Mouse (Mus musculus) heart, embryonic 10.5 days (tissue): ENCODE results near the gene Cd48. TPM values are rescaled to one million over a fixed set of nuclear protein-coding genes. Genes with fewer than 3 reads are reported as not detected.

Experiments used
- DNase-seq: peaks from one replicate; pipeline ENCODE4 v3.0.0-alpha.2; 2017; ENCODE audit warnings: low spot score
- H3K27ac ChIP-seq: fragments of 300-500 bp; sonication (generic); 2 replicates; pipeline ENCODE4 v1.5.1; 2016; ENCODE audit warnings: mild to moderate bottlenecking
- H3K27me3 ChIP-seq: fragments of 300-500 bp; sonication (generic); 2 replicates; pipeline ENCODE4 v1.6.1; 2016; ENCODE audit warnings: mild to moderate bottlenecking; ENCODE audit not compliant: poor library complexity, insufficient read depth, severe bottlenecking
- H3K36me3 ChIP-seq: fragments of 300-500 bp; sonication (generic); 2 replicates; pipeline ENCODE4 v1.6.1; 2016; ENCODE audit warnings: mild to moderate bottlenecking, moderate library complexity
- H3K4me1 ChIP-seq: fragments of 300-500 bp; sonication (generic); 2 replicates; pipeline ENCODE4 v1.6.1; 2016; ENCODE audit warnings: mild to moderate bottlenecking
- H3K4me3 ChIP-seq: fragments of 300-500 bp; sonication (generic); 2 replicates; pipeline ENCODE4 v1.5.1; 2016; ENCODE audit warnings: mild to moderate bottlenecking, moderate library complexity
- H3K9me3 ChIP-seq: fragments of 300-500 bp; sonication (generic); 2 replicates; pipeline ENCODE4 v1.6.1; 2016; ENCODE audit warnings: mild to moderate bottlenecking, moderate library complexity
- WGBS: fragments of 180-500 bp; shearing (Covaris S2); methylation state at CpG from one replicate; pipeline ENCODE4 v1.1.7; 2016; 5-methylcytosine and 5-hydroxymethylcytosine counted together
- microRNA-seq: library from miRNA; unstranded; fragments of <30 nt; microRNA quantifications from one replicate; pipeline ENCODE4, GENCODE M21; 2017
- polyA plus RNA-seq: library from polyadenylated mRNA; unstranded; fragments of >200 nt; fragmentation: Nextera tagmentation; extraction: Ambion mirVana; gene quantifications from 2 replicates; pipeline ENCODE4 v1.2.1, GENCODE M21; 2016

Cd48 gene
- polyA plus RNA-seq, 1 experiment from 2014 or later, result 0.25 TPM

- 89% methylated on average over 1 of the region's 1 CpGs for WGBS
- no peak for DNase-seq
- Histone ChIP-seq H3K4me3 (no peak overlapping the region), H3K27ac (no peak overlapping the region), H3K36me3 (no peaks in the 10 kb centered on the region), H3K27me3 (no peaks in the 10 kb centered on the region), H3K9me3 (no peaks in the 10 kb centered on the region), H3K4me1 (no peaks in the 10 kb centered on the region)
Observed at GRCm38 (mm10) chr1:171716232-171716631, 34.4 kb downstream of the Cd48 start.

GRCm38 (mm10) chr1:171731195-171731594 is 49.4 kb downstream of the Cd48 start:
- Histone ChIP-seq H3K4me1 (no peaks in the 10 kb centered on the region), H3K4me3 (no peak overlapping the region), H3K27me3 (no peaks in the 10 kb centered on the region), H3K27ac (no peak overlapping the region), H3K36me3 (no peaks in the 10 kb centered on the region), H3K9me3 (peaks cover 9% of the 10 kb centered on the region; the same call in 1 of the 2 replicates)
- no peak for DNase-seq

- no peaks in the 10 kb centered on the region for H3K9me3 ChIP-seq
- H3K36me3 ChIP-seq, result no peaks in the 10 kb centered on the region
- WGBS, result 75% methylated on average over 6 of the region's 6 CpGs
- H3K27ac ChIP-seq, result no peak overlapping the region
- no peaks in the 10 kb centered on the region for H3K4me1 ChIP-seq
- no peaks in the 10 kb centered on the region for H3K27me3 ChIP-seq
- no peak overlapping the region for H3K4me3 ChIP-seq
- no peak for DNase-seq
Observed at GRCm38 (mm10) chr1:171734898-171735297, 53.1 kb downstream of the Cd48 start.

GRCm38 (mm10) chr1:171748127-171748969 is 66.5 kb downstream of the Cd48 start:
- Histone ChIP-seq H3K4me1 (no peaks in the 10 kb centered on the region), H3K4me3 (no peak overlapping the region), H3K36me3 (no peaks in the 10 kb centered on the region), H3K27ac (no peak overlapping the region), H3K9me3 (no peaks in the 10 kb centered on the region), H3K27me3 (no peaks in the 10 kb centered on the region)
- WGBS, result 77% methylated on average over 3 of the region's 3 CpGs
- no peak for DNase-seq

Small RNA genes lying within 50 kb of the gene (microRNA-seq; reads per million reads assigned to microRNA genes)
- not detected for gene Mir7683

Other genes with a start within 250 kb of the Cd48 start
- 76.9 and 78.6 TPM in 2 replicates for gene F11r, start 244.5 kb upstream of the Cd48 start, polyA plus RNA-seq
- 10.7 and 10.8 TPM in 2 replicates for gene Alyref2, start 178.5 kb upstream of the Cd48 start, polyA plus RNA-seq
- not detected in 2 replicates for gene Itln1, start 146.7 kb upstream of the Cd48 start, polyA plus RNA-seq
- gene Cd244a, start 122.8 kb upstream of the Cd48 start, polyA plus RNA-seq, result 0.13 TPM in 1 of 2 replicates, not detected in the other
- not detected in 2 replicates for gene Ly9, start 74.6 kb upstream of the Cd48 start, polyA plus RNA-seq
- gene Slamf7, start 29.0 kb upstream of the Cd48 start, polyA plus RNA-seq, result not detected in 2 replicates
- 0.26 and 0.36 TPM in 2 replicates for gene Slamf1, start 85.1 kb downstream of the Cd48 start, polyA plus RNA-seq
- gene Cd84, start 157.7 kb downstream of the Cd48 start, polyA plus RNA-seq, result 0.34 and 0.48 TPM in 2 replicates
- gene Gm10521, start 213.7 kb downstream of the Cd48 start, polyA plus RNA-seq, result not detected in 2 replicates
- gene Slamf6, start 235.5 kb downstream of the Cd48 start, polyA plus RNA-seq, result 0.08 TPM in 1 of 2 replicates, not detected in the other